Mouse (Mus musculus) CH12.LX (cell line): ENCODE results near the gene Kif21b. TPM values are rescaled to one million over a fixed set of nuclear protein-coding genes. Genes with fewer than 3 reads are reported as not detected.

ENCODE experiments used
- DNase-seq: peaks from one replicate; pipeline ENCODE4 v3.0.0-alpha.2; 2013; ENCODE audit errors: extremely low read depth
- H3K27ac ChIP-seq: 2 replicates; pipeline ENCODE4 v1.5.1; 2012; ENCODE audit warnings: low read depth, mild to moderate bottlenecking, control low read depth, moderate library complexity; ENCODE audit not compliant: insufficient read depth
- H3K27me3 ChIP-seq: replicated peaks from 2 replicates; pipeline ENCODE3; 2012; ENCODE audit warnings: inconsistent platforms
- H3K36me3 ChIP-seq, 2 experiments: replicated peaks in 1 of 2; 2 replicates each; pipeline versions ENCODE3 to v1.6.1; 2012; ENCODE audit warnings: inconsistent platforms in 1 of 2, low read length in 1 of 2, mild to moderate bottlenecking in 1 of 2, mixed read lengths in 1 of 2, moderate library complexity in 1 of 2; ENCODE audit not compliant: control insufficient read depth in 1 of 2, insufficient read depth in 1 of 2
- H3K4me1 ChIP-seq, 2 experiments: 2 replicates each; pipeline ENCODE4 v1.6.1; 2012; ENCODE audit warnings: inconsistent platforms in 1 of 2, moderate library complexity in 1 of 2; ENCODE audit not compliant: insufficient read depth in 2 of 2, control insufficient read depth in 1 of 2
- H3K4me2 ChIP-seq: 2 replicates; pipeline ENCODE4 v1.6.1; 2012; ENCODE audit warnings: low read depth, mild to moderate bottlenecking, control low read depth; ENCODE audit not compliant: poor library complexity, insufficient read depth, severe bottlenecking
- H3K4me3 ChIP-seq, 3 experiments: fragments of 150-350 bp in 1 of 3; sonication (generic) in 1 of 3; replicated peaks in 1 of 3; 2 replicates each; pipeline versions ENCODE3 to v1.5.1; 2011 to 2012; ENCODE audit warnings: low read depth in 2 of 3, low read length in 2 of 3, mild to moderate bottlenecking in 2 of 3, moderate library complexity in 2 of 3, control low read depth in 1 of 3, improper control_type of control experiment in 1 of 3, inconsistent platforms in 1 of 3, mixed read lengths in 1 of 3; ENCODE audit not compliant: poor library complexity in 1 of 3
- H3K79me2 ChIP-seq: replicated peaks from 2 replicates; pipeline ENCODE4 v1.6.1; 2012; ENCODE audit warnings: mild to moderate bottlenecking, moderate library complexity; ENCODE audit not compliant: control insufficient read depth, poor library complexity, insufficient read depth, severe bottlenecking; ENCODE audit errors: extremely low read depth
- H3K9ac ChIP-seq: 2 replicates; pipeline ENCODE4 v1.6.1; 2012; ENCODE audit warnings: low read depth, mild to moderate bottlenecking, control low read depth, moderate library complexity; ENCODE audit not compliant: insufficient read depth
- H3K9me3 ChIP-seq: replicated peaks from 2 replicates; pipeline ENCODE3; 2012; ENCODE audit warnings: low read length, inconsistent platforms, mixed read lengths
- CHD1 ChIP-seq: IDR thresholded peaks from 2 replicates; pipeline ENCODE4 v1.6.1; 2012; ENCODE audit warnings: low read depth, low read length, improper control_type of control experiment, inconsistent platforms
- CHD2 ChIP-seq: IDR thresholded peaks from 2 replicates; pipeline ENCODE4 v1.6.1; 2011; ENCODE audit warnings: low read length, improper control_type of control experiment
- E2F4 ChIP-seq: IDR thresholded peaks from 2 replicates; pipeline ENCODE4 v1.6.1; 2011; ENCODE audit warnings: low read depth, low read length, improper control_type of control experiment; ENCODE audit not compliant: insufficient replicate concordance
- ELF1 ChIP-seq: IDR thresholded peaks from 2 replicates; pipeline ENCODE4 v1.6.1; 2014; ENCODE audit warnings: low read depth, mild to moderate bottlenecking, inconsistent platforms, low read length, improper control_type of control experiment
- EP300 ChIP-seq: IDR thresholded peaks from 2 replicates; pipeline ENCODE4 v1.6.1; 2011; ENCODE audit warnings: low read length, improper control_type of control experiment
- ETS1 ChIP-seq: conservative IDR thresholded peaks from 2 replicates; pipeline ENCODE4 v1.6.1; 2012; ENCODE audit warnings: low read depth, mild to moderate bottlenecking, inconsistent platforms, low read length, improper control_type of control experiment, moderate library complexity
- GABPA ChIP-seq: IDR thresholded peaks from 2 replicates; pipeline ENCODE4 v1.6.1; 2012; ENCODE audit warnings: low read depth, low read length, improper control_type of control experiment, inconsistent platforms; ENCODE audit not compliant: insufficient replicate concordance
- IRF4 ChIP-seq: IDR thresholded peaks from 2 replicates; pipeline ENCODE4 v1.6.1; 2014; ENCODE audit warnings: low read depth, mild to moderate bottlenecking, inconsistent platforms, low read length, improper control_type of control experiment
- JUN ChIP-seq: IDR thresholded peaks from 2 replicates; pipeline ENCODE4 v1.6.1; 2011; ENCODE audit warnings: low read depth, mild to moderate bottlenecking, low read length, improper control_type of control experiment, moderate library complexity; ENCODE audit not compliant: insufficient read depth
- JUND ChIP-seq: conservative IDR thresholded peaks from 2 replicates; pipeline ENCODE4 v1.6.1; 2011; ENCODE audit warnings: low read depth, low read length, improper control_type of control experiment
- KAT2A ChIP-seq: IDR thresholded peaks from 2 replicates; pipeline ENCODE4 v1.6.1; 2012; ENCODE audit warnings: low read length, improper control_type of control experiment, inconsistent platforms; ENCODE audit not compliant: insufficient replicate concordance
- MAFK ChIP-seq: IDR thresholded peaks from 2 replicates; pipeline ENCODE4 v1.6.1; 2011; ENCODE audit warnings: low read length, improper control_type of control experiment; ENCODE audit not compliant: insufficient replicate concordance
- MAZ ChIP-seq: IDR thresholded peaks from 2 replicates; pipeline ENCODE4 v1.6.1; 2012; ENCODE audit warnings: low read depth, mild to moderate bottlenecking, inconsistent platforms, low read length, improper control_type of control experiment, moderate library complexity
- MEF2A ChIP-seq: IDR thresholded peaks from 2 replicates; pipeline ENCODE4 v1.6.1; 2014; ENCODE audit warnings: low read depth, mild to moderate bottlenecking, inconsistent platforms, low read length, improper control_type of control experiment, borderline replicate concordance
- NELFE ChIP-seq: IDR thresholded peaks from 2 replicates; pipeline ENCODE4 v1.6.1; 2011; ENCODE audit warnings: low read depth, low read length, improper control_type of control experiment
- NRF1 ChIP-seq: IDR thresholded peaks from 2 replicates; pipeline ENCODE4 v1.6.1; 2014; ENCODE audit warnings: low read depth, mild to moderate bottlenecking, inconsistent platforms, low read length, improper control_type of control experiment, moderate library complexity
- PAX5 ChIP-seq: IDR thresholded peaks from 2 replicates; pipeline ENCODE4 v1.6.1; 2012; ENCODE audit warnings: low read length, inconsistent platforms, mixed read lengths
- POLR2A ChIP-seq: IDR thresholded peaks from 2 replicates; pipeline ENCODE4 v1.6.1; 2011; ENCODE audit warnings: low read depth, mild to moderate bottlenecking, improper control_type of control experiment, low read length
- SIN3A ChIP-seq: IDR thresholded peaks from 2 replicates; pipeline ENCODE4 v1.6.1; 2012; ENCODE audit warnings: low read length, improper control_type of control experiment, inconsistent platforms
- SMC3 ChIP-seq: IDR thresholded peaks from 2 replicates; pipeline ENCODE4 v1.6.1; 2011; ENCODE audit warnings: low read depth, low read length, improper control_type of control experiment
- TBP ChIP-seq: conservative IDR thresholded peaks from 2 replicates; pipeline ENCODE4 v1.6.1; 2011; ENCODE audit warnings: low read depth, low read length, improper control_type of control experiment
- TCF12 ChIP-seq: IDR thresholded peaks from 2 replicates; pipeline ENCODE4 v1.6.1; 2014; ENCODE audit warnings: low read depth, mild to moderate bottlenecking, inconsistent platforms, low read length, improper control_type of control experiment
- UBTF ChIP-seq: IDR thresholded peaks from 2 replicates; pipeline ENCODE4 v1.6.1; 2012; ENCODE audit warnings: low read depth, mild to moderate bottlenecking, inconsistent platforms, low read length, improper control_type of control experiment, moderate library complexity
- USF1 ChIP-seq: IDR thresholded peaks from 2 replicates; pipeline ENCODE4 v1.6.1; 2014; ENCODE audit warnings: low read depth, mild to moderate bottlenecking, inconsistent platforms, low read length, improper control_type of control experiment
- ZC3H11A ChIP-seq: IDR thresholded peaks from 2 replicates; pipeline ENCODE4 v1.6.1; 2012; ENCODE audit warnings: low read depth, mild to moderate bottlenecking, inconsistent platforms, low read length, improper control_type of control experiment
- ZMIZ1 ChIP-seq: IDR thresholded peaks from 2 replicates; pipeline ENCODE4 v1.6.1; 2012; ENCODE audit warnings: low read depth, mild to moderate bottlenecking, inconsistent platforms, low read length, improper control_type of control experiment
- ZNF384 ChIP-seq: IDR thresholded peaks from 2 replicates; pipeline ENCODE4 v1.6.1; 2012; ENCODE audit warnings: low read depth, low read length, improper control_type of control experiment, inconsistent platforms
- dilution Hi-C: fragments of 300-500 bp; cut with MboI; formaldehyde crosslinking; loops from 2 replicates; pipeline ENCODE4 v1.14.3; 2020; ENCODE audit warnings: low sequenced_read_pairs; ENCODE audit not compliant: extremely low pct_unique_long_range_greater_than_20kb, extremely low pct_ligation_motif_present
- in situ Hi-C: fragments of 300-500 bp; cut with MboI; formaldehyde crosslinking; loops from 3 replicates; pipeline ENCODE4 v1.14.3; 2019; ENCODE audit warnings: low sequenced_read_pairs, low pct_ligation_motif_present, low pct_unique_long_range_greater_than_20kb, mixed read lengths
- polyA plus RNA-seq: library from polyadenylated mRNA; unstranded; fragments of >175 nt; gene quantifications from 2 replicates; pipeline ENCODE4 v1.2.1, GENCODE M21; 2012; ENCODE audit warnings: low read depth; ENCODE audit not compliant: insufficient read length
- total RNA-seq, 2 experiments: library from RNA; depleted of rRNA; stranded (reverse); fragments of 300-350 nt in 1 of 2; fragments of >200 nt in 1 of 2; gene quantifications; 2 replicates each; pipeline ENCODE4 v1.2.3; 2012 to 2014

Kif21b gene
- total and polyA plus RNA-seq, 3 experiments, result 7.3 to 32.4 (median 26.2) TPM

DNA sequence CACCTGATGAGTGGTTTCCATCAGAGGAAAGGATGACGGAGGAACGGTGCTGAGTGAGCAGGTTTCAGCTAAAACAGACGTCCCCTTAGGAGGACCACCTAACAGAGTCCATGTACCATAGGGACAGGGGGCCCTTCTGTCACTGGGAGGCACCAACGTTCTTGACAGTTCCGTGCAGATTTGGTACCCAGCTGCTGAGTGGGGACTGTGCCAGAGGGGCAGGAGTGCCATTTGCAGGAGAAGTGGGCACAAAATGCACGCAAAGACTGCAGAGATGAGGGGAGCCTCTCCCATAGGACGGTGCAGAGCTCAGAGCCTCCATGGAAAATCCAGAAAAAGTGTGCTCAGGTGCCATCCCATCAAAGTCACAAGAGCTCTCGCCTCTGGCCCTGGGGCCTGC is 9.2 kb upstream of the Kif21b start:
- H3K27ac ChIP-seq, result no peak overlapping the region
- no peaks in the 10 kb centered on the region for H3K9me3 ChIP-seq
- no peak overlapping the region for H3K4me3 ChIP-seq
- H3K79me2 ChIP-seq, result no peaks in the 10 kb centered on the region
- TF ChIP-seq TBP (no peak), ETS1 (no peak), EP300 (no peak), IRF4 (no peak), SIN3A (no peak), CHD2 (no peak), MAFK (no peak), ZNF384 (no peak), JUN (no peak), POLR2A (no peak), USF1 (no peak), MEF2A (no peak), GABPA (no peak), PAX5 (no peak), SMC3 (no peak), UBTF (no peak), E2F4 (no peak), KAT2A (no peak)
- no peak for DNase-seq
- H3K4me1 ChIP-seq, result peaks cover 34 to 64% of the 10 kb centered on the region in 2 experiments
- in situ Hi-C loops (no loop called here), dilution Hi-C loops (no loop called here)
- H3K4me2 ChIP-seq, result no peak overlapping the region
- no peaks in the 10 kb centered on the region for H3K27me3 ChIP-seq
- H3K9ac ChIP-seq, result no peak overlapping the region
- H3K36me3 ChIP-seq, result peaks cover 15 to 33% of the 10 kb centered on the region in 2 experiments

DNA sequence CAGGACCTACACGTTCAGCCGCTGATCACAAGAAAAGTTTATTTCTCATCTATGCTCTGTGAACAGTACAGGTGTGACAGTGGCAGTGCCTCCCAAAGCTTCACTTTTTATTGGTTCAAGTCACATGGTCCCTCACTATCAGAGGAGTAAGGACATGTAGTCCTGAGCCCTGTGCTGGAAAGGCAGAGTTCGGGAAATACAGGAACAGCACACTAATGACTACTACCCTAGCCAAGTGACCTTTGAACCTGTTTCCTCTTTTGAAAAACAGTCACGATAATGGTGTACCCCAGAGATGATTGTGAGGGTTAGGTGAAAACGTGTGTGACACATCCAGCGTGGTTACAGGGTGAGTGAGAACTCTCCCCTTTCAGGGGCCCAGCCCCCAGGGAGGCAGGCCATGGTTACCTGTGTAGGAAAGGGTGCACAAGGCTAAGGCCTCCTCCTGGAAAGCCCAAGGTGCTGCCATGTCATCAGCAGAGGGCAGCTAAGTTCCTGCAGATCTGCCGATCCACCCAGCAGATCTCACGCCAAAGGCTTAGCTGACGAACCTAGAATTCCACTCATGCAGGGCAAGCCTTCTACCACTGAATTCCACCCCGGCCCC is 4.9 kb upstream of the Kif21b start:
- no peak for DNase-seq
- Histone ChIP-seq H3K36me3 (peaks cover 20 to 37% of the 10 kb centered on the region in 2 experiments), H3K4me3 (no peak overlapping the region), H3K27ac (no peak overlapping the region), H3K27me3 (no peaks in the 10 kb centered on the region), H3K79me2 (no peaks in the 10 kb centered on the region), H3K4me1 (peaks cover 14 to 51% of the 10 kb centered on the region in 2 experiments), H3K9ac (no peak overlapping the region), H3K9me3 (no peaks in the 10 kb centered on the region), H3K4me2 (no peak overlapping the region)
- in situ Hi-C loops (loop anchor here (5.0 kb wide), 1 partner anchor 36 kb away; no protein-coding TSS in a partner anchor), dilution Hi-C loops (no loop called here)
- TF ChIP-seq NRF1 (no peak), CHD1 (no peak), MAZ (no peak), ZC3H11A (no peak), TCF12 (no peak), NELFE (no peak), ELF1 (no peak), JUND (no peak), GABPA (no peak), ZMIZ1 (no peak), MEF2A (no peak), UBTF (no peak), ETS1 (no peak), IRF4 (no peak)
